Mouse (Mus musculus) v-Abl transformed pro-B cells (cell line): ENCODE data around the gene Scn1b.

Experiments used
- in situ Hi-C, 2 experiments: fragments of 400-800 bp; cut with MboI; formaldehyde crosslinking; loops; one replicate each; pipeline ENCODE4 v1.15.1; 2025; ENCODE audit not compliant: unreplicated experiment in 2 of 2

The Scn1b gene

DNA sequence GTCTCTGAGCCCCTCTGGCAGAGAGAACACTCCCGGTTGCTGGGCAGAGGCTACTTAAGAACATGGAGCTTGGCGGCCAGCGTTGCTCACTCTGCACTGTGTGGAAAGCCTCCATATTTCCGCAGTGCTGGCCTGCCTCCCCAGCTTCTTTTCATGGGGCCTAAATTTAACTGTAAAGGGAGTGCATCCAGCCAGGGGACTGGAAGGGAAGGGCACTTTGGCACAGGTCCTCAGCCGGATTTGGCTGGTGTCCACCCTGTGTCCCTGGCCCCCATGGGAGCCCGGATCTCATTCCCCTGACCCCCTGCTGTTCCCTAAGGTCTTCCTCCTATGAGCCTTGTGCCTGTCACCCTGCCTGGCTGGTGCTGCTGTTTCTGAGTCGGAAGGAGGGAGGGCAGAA is 8.3 kb downstream of the Scn1b start:
- in situ Hi-C loops, result no loop called here

- in situ Hi-C loops, result no loop called here
These were observed 9.3 kb downstream of the Scn1b start for GRCm38 (mm10) chr7:31117465-31117864.

DNA sequence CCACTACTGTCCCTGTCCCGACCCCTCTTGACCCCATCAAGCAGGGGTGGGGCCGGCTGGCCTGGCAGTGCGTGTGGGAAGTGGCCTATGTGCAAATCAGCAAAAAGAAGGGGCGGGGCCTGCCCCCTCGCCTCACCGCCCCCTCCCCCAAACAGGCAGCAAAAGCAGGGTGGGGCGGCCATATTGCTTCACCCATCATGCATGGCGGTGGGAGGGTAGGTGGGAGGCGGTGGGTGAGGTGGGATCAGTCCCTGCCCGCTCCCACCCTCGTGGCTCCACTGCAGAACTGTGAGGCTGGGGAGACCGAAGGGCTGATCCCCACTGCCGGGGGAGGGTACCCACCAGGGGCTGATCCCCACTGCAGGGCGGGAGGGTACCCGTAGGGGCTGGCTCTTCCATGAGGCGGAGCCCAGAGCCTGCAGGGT is 10.1 kb downstream of the Scn1b start:
- in situ Hi-C loops, result no loop called here

- in situ Hi-C loops, result no loop called here
These were observed 11.2 kb downstream of the Scn1b start for GRCm38 (mm10) chr7:31115587-31116043.

- in situ Hi-C loops, result no loop called here
These were observed 11.6 kb downstream of the Scn1b start, which contains the start of gene Hpn for GRCm38 (mm10) chr7:31115182-31115581. Hpn (minus strand) TSS chr7:31115290.

- in situ Hi-C loops, result no loop called here
These were observed 12.2 kb downstream of the Scn1b start for GRCm38 (mm10) chr7:31114646-31115045.

DNA sequence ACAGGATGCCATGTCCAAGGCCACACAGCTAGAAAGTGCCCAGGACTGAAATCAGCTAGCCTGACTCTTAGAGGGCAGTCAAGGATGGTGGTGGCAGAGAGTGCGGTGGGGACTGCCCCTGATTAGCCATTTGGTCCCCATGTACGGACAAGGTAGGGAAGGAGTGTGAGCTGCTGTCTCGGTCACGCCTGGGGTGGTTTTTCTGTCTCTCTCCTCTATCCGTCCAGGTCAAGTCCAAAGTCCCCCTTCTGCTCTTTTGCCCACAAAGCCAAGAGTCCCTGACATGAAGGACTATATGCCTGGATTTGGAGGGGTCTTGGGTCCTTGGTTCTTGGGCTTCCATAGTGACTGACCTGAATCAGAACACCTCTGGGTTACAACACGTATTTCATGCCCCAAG is 13.0 kb downstream of the Scn1b start:
- in situ Hi-C loops, result no loop called here

DNA sequence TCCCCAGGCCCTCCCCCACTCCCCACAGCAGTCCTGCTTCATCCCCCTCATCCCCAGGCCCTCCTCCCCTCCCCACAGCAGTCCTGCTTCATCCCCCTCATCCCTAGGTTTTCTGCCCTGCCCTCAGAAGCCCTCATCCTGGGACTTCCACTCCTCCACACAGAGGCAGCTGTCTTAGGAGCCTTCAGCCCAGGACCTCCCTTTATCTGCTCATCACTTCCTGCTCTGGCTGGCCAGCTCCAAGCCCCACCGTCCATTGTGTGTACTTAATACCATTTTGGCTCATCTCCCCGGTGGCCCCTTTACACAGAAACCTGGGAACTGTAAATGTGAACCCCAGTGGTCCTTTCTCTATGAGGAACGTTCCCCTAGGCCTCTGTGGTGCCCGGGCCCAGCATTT is 14.8 kb downstream of the Scn1b start:
- in situ Hi-C loops, result no loop called here

GRCm38 (mm10) chr7:31110861-31111385 is 15.9 kb downstream of the Scn1b start:
- in situ Hi-C loops, result no loop called here

DNA sequence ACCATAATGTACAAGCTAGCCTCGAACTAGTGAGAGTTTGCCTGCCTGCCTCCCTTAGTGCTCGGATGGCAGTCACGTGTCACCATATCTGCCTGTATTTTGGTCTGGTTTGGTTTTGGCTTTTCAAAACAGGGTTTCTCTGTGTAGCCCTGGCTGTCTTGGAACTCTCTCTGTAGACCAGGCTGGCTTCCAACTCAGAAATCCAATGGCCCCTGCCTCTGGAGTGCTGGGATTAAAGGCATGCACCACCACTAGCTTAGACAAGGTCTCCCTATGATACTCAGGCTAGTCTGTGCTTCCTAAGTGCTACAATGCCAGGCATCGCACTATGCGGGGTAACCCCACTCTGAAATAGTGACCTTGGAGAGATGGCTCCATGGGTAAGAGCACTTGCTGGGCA is 17.0 kb downstream of the Scn1b start:
- in situ Hi-C loops, result no loop called here

DNA sequence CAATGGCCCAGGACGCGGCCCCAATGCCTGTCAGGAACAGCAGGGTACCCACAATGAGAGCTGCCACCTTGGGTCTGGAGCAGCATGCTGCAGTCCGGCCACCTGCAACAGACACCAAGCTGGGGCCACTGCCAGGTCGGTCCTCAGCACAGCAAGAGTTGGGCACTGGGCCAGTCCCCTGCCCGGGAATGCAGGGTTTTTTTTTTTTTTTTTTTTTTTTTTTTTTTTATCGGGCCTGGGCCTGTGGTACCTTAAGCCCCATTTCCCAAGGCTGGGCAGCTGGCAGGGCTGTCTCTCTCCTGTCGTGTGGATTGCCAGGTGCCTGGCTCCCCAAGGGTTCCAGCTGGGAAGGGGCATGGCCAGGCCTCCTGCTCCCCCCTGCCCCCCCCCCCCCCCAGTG is 17.7 kb downstream of the Scn1b start:
- in situ Hi-C loops, result no loop called here

GRCm38 (mm10) chr7:31107781-31108180 is 19.0 kb downstream of the Scn1b start:
- in situ Hi-C loops, result no loop called here

DNA sequence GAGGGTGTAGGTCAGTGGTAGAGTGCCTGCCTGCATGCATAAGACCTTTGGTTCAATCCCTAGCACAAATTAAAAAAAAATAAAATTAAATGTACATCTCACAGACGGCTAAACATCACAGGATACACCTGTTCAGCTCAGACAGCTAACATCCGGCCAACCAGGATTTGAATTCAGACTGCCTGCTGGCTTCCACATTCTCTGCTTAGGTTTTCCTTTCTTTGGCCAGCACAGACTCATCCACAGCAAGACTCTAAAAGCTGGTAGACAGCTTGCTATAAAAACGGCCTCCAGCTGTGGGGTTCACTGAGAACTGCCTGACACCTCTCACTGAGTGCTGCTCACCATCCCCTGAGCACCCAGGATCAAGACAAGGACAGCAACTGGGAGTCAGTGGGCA is 20.6 kb downstream of the Scn1b start:
- in situ Hi-C loops, result no loop called here

DNA sequence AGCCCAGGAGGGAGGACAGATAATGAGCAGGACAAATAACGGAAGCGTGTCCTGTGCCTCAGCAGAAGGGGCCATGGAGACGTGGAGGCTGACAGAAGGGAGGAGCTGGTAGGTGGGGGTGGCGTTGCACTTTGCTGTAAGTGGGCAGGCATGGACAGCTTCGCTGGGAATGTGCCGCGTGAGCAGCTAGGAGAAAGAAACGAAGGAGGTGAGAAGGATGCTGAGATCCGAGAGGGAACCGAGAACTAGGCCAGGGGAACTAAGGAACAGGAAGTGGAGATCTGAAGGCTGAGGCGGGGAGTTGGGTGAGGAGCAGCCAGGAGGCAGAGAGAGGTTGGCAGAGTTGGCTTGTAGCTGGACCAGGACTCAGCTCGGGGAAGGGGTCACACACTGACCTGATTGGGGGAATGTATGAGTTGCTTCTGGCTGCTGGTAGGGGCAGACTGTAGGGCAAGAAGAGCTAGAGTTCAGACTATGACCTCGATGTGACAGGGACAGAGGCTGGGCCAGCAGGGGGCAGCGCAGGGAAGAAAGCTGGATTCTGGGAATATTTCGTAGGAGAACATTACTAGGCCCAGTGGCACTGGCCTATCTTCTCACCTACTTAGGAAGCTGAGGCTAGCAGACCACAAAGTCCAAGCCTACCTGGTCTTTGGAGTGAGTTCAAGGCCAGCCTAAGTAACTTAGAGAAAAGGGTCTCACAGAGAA is 21.6 kb downstream of the Scn1b start:
- in situ Hi-C loops, result no loop called here

DNA sequence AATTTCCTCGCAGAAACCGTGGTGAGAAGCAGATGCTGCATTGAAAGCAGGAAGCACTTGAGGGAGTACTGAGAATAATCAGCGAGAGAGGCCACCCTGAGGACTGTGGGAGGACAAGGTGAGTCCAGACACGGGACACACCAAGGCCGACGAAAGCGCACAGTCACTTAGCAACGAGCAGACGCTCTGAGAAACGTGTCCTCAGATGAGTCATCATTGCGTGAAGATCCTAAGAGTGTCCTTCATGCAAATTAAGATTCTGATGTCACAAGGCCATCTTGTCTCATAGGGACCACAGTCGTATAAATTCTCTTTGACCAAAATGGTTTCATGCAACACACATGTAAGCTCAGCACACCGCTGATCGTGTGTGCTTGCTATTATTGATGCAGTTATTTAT is 26.0 kb downstream of the Scn1b start:
- in situ Hi-C loops, result no loop called here

DNA sequence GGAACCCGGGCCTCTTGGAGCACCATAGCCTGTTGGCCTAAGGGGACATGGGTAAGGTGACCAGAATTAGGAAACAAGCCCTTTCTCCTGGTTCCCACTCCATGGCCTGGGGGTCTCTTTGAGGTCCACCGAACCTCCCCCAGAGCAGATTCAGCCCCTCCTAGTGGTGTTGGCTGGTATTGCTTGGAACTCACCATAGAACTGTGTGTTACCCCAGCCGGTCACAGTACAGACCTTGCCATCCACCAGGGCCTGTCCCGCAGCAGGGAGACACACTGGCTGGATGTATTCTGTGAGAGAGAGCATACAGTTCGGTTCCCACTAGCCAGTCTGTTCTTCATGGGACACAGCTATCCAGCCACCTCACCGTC is 27.2 kb downstream of the Scn1b start:
- in situ Hi-C loops, result loop anchor here (5.0 kb wide), 1 partner anchor 42 kb away; the partner anchor contains the start of genes Fxyd1 (in 2 of the 2) and Lgi4 (in 2 of the 2)

DNA sequence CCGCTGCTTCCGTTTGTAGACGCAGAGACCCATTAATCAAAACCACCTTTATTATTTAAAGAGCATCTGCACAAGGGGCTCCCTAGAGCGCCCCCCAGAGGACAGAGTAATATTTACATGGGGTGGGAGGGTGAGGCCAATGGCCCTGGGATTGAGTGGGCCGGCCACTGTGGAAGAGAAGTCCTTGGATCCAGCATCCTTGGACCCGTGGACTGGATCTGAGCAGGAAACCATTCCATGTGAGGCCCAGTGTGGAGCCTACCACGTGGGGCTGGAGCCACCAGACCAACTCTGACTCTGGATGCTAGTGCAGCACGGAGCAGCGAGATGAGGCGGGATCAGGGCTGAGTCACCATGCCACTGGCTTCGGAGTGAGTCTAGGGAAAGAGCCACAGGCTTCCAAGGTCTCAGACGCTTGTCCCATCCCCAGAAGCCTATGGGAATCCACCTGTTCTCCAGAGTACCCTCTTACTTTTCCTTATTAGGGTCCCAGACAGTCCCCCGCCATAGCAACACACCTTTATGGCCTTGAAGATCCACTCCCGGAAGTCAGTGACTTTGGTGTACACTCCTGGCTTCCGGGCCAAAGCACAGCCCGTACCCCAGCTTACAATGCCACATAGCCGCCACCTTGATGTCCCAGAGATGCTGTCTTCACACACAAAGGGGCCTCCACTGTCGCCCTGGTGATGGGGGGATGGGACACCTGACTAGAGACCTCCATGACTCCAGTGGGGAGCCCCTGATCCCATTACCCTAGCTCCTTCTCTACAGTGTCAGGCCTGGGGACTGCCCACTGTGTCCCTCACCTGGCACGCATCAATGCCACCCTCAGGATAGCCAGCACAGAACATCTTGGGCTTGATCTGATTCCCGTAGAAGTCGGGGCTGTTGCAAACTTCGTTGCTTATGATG is 27.8 kb downstream of the Scn1b start:
- in situ Hi-C loops, result loop anchor here (5.0 kb wide), 1 partner anchor 42 kb away; the partner anchor contains the start of genes Fxyd1 (in 2 of the 2) and Lgi4 (in 2 of the 2)

GRCm38 (mm10) chr7:31097583-31098248 is 29.1 kb downstream of the Scn1b start:
- in situ Hi-C loops, result loop anchor here (5.0 kb wide), 1 partner anchor 40 kb away; the partner anchor contains the start of genes Fxyd1 (in 2 of the 2) and Lgi4 (in 2 of the 2)

DNA sequence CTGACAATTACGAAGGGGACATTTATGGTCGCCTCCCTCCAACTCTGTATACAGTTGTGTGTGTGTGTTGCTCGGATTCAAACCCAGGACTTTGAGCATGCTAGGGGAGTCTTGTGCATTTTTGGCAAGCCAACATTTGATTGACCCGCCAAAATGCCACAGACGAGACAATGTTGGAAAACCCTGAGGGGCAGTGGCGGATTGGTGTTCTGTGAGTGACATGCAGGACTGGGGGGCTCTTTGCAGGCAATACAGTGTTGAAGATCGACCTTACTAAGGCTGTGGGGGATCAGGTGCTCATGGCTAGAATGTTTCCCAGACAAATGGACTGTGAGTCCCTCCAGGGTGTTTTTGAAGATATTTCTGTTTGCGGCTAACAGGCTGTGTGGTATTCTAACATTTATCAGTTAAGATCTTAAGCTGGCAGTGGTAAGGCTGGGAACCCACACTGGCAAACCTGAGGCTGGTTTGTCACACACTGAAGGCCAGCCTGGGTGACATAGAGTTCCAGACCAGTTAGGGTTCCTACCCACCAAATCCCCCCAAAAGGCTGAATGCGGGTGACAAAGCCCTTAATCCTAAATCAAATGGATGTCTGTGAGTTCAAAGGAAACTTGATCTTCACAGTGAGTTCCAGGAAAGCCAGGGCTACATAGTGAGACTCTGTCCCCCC is 29.8 kb downstream of the Scn1b start:
- in situ Hi-C loops, result loop anchor here (5.0 kb wide), 1 partner anchor 40 kb away; the partner anchor contains the start of genes Fxyd1 (in 2 of the 2) and Lgi4 (in 2 of the 2)
